Mouse (Mus musculus) intestine, embryonic 15.5 days (tissue): ENCODE data around the gene Trim58. TPM values are rescaled to one million over a fixed set of nuclear protein-coding genes. Genes with fewer than 3 reads are reported as not detected.

ENCODE experiments used
- ATAC-seq: fragments of 200-750 bp; cut with Nextera tagmentation; 2 replicates; pipeline ENCODE4 v1.8.0; 2017; ENCODE audit warnings: moderate TSS enrichment, moderate library complexity
- H3K27ac ChIP-seq: fragments of 300-500 bp; sonication (generic); 2 replicates; pipeline ENCODE4 v1.5.1; 2015; ENCODE audit warnings: mild to moderate bottlenecking, inconsistent platforms
- H3K27me3 ChIP-seq: fragments of 300-500 bp; sonication (generic); replicated peaks from 2 replicates; pipeline ENCODE4 v1.6.1; 2015; ENCODE audit warnings: inconsistent platforms
- H3K36me3 ChIP-seq: fragments of 300-500 bp; sonication (generic); 2 replicates; pipeline ENCODE4 v1.6.1; 2015; ENCODE audit warnings: inconsistent platforms
- H3K4me1 ChIP-seq: fragments of 300-500 bp; sonication (generic); replicated peaks from 2 replicates; pipeline ENCODE4 v1.6.1; 2015; ENCODE audit warnings: inconsistent platforms
- H3K4me2 ChIP-seq: fragments of 300-500 bp; sonication (generic); replicated peaks from 2 replicates; pipeline ENCODE4 v1.6.1; 2015; ENCODE audit warnings: mild to moderate bottlenecking, inconsistent platforms
- H3K4me3 ChIP-seq: fragments of 300-500 bp; sonication (generic); replicated peaks from 2 replicates; pipeline ENCODE4 v1.5.1; 2015; ENCODE audit warnings: inconsistent platforms
- H3K9ac ChIP-seq: fragments of 300-500 bp; sonication (generic); 2 replicates; pipeline ENCODE4 v1.6.1; 2015; ENCODE audit warnings: inconsistent platforms
- H3K9me3 ChIP-seq: fragments of 300-500 bp; sonication (generic); 2 replicates; pipeline ENCODE4 v1.6.1; 2016; ENCODE audit warnings: inconsistent platforms
- WGBS: fragments of 180-500 bp; shearing (Covaris S2); methylation state at CpG from one replicate; pipeline ENCODE4 v1.1.7; 2015; 5-methylcytosine and 5-hydroxymethylcytosine counted together
- polyA plus RNA-seq: library from polyadenylated mRNA; unstranded; fragments of >200 nt; fragmentation: Nextera tagmentation; extraction: Ambion mirVana; gene quantifications from 2 replicates; pipeline ENCODE4 v1.2.1, GENCODE M21; 2015

Gene Trim58
- polyA plus RNA-seq = 0.16 and 0.23 TPM in 2 replicates

GRCm38 (mm10) chr11:58640272-58640867 is at the start of gene Trim58:
TSS of gene Trim58 (plus strand) at chr11:58640465.
- Histone ChIP-seq H3K9me3 (no peaks in the 10 kb centered on the region), H3K27me3 (peaks cover 7% of the 10 kb centered on the region), H3K27ac (no peak within 1 kb of the TSS), H3K4me2 (peak within 1 kb of the TSS; percentile 76), H3K36me3 (no peaks in the 10 kb centered on the region), H3K4me3 (peak within 1 kb of the TSS; percentile 33), H3K9ac (peak within 1 kb of the TSS; percentile 28), H3K4me1 (peaks cover 6% of the 10 kb centered on the region)
- peak; percentile 56 for ATAC-seq
- WGBS = 3% methylated on average over 34 of the region's 34 CpGs

GRCm38 (mm10) chr11:58594814-58595213 is 45.5 kb upstream of the Trim58 start, which contains the start of gene Olfr324:
TSS of gene Olfr324 (plus strand) at chr11:58595114.
- Histone ChIP-seq H3K36me3 (no peaks in the 10 kb centered on the region), H3K4me1 (no peaks in the 10 kb centered on the region), H3K4me3 (no peak within 1 kb of the TSS), H3K4me2 (no peak within 1 kb of the TSS), H3K27me3 (no peaks in the 10 kb centered on the region), H3K9me3 (no peaks in the 10 kb centered on the region), H3K27ac (no peak within 1 kb of the TSS), H3K9ac (no peak within 1 kb of the TSS)
- WGBS = 78% methylated on average over 6 of the region's 6 CpGs
- ATAC-seq = no peak

- no peak overlapping the region for H3K4me3 ChIP-seq
- ATAC-seq = no peak
Observed at GRCm38 (mm10) chr11:58597837-58598236, 42.4 kb upstream of the Trim58 start.

GRCm38 (mm10) chr11:58602062-58602461 is 38.2 kb upstream of the Trim58 start:
- Histone ChIP-seq H3K4me1 (no peaks in the 10 kb centered on the region), H3K27ac (no peak overlapping the region), H3K9ac (no peak overlapping the region), H3K36me3 (no peaks in the 10 kb centered on the region), H3K27me3 (no peaks in the 10 kb centered on the region), H3K4me3 (no peak overlapping the region), H3K9me3 (no peaks in the 10 kb centered on the region), H3K4me2 (no peak overlapping the region)
- ATAC-seq = no peak

More at GRCm38 (mm10) chr11:58597837-58598236, 42.4 kb upstream of the Trim58 start:
- Histone ChIP-seq H3K27me3 (no peaks in the 10 kb centered on the region), H3K27ac (no peak overlapping the region), H3K4me2 (no peak overlapping the region), H3K9ac (no peak overlapping the region), H3K36me3 (no peaks in the 10 kb centered on the region), H3K9me3 (no peaks in the 10 kb centered on the region), H3K4me1 (no peaks in the 10 kb centered on the region)
- 83% methylated on average over 13 of the region's 13 CpGs for WGBS

GRCm38 (mm10) chr11:58602800-58603560 is 37.3 kb upstream of the Trim58 start:
- H3K27ac ChIP-seq = no peak overlapping the region
- H3K4me1 ChIP-seq = no peaks in the 10 kb centered on the region
- H3K27me3 ChIP-seq = no peaks in the 10 kb centered on the region
- no peaks in the 10 kb centered on the region for H3K36me3 ChIP-seq
- H3K9ac ChIP-seq = no peak overlapping the region
- H3K4me3 ChIP-seq = no peak overlapping the region
- no peak overlapping the region for H3K4me2 ChIP-seq
- 60% methylated on average over 6 of the region's 6 CpGs for WGBS
- no peak for ATAC-seq
- H3K9me3 ChIP-seq = no peaks in the 10 kb centered on the region

GRCm38 (mm10) chr11:58604688-58605087 is 35.6 kb upstream of the Trim58 start:
- Histone ChIP-seq H3K4me2 (no peak overlapping the region), H3K27me3 (no peaks in the 10 kb centered on the region), H3K27ac (no peak overlapping the region), H3K4me1 (no peaks in the 10 kb centered on the region), H3K4me3 (no peak overlapping the region), H3K9me3 (no peaks in the 10 kb centered on the region), H3K9ac (no peak overlapping the region), H3K36me3 (no peaks in the 10 kb centered on the region)
- ATAC-seq = no peak
- 69% methylated on average over 2 of the region's 2 CpGs for WGBS

GRCm38 (mm10) chr11:58605228-58605627 is 35.0 kb upstream of the Trim58 start:
- H3K27ac ChIP-seq = no peak overlapping the region
- no peak overlapping the region for H3K4me2 ChIP-seq
- no peak overlapping the region for H3K4me3 ChIP-seq
- ATAC-seq = peak; percentile 59
- no peaks in the 10 kb centered on the region for H3K27me3 ChIP-seq
- no peak overlapping the region for H3K9ac ChIP-seq
- 61% methylated on average over 3 of the region's 3 CpGs for WGBS
- no peaks in the 10 kb centered on the region for H3K36me3 ChIP-seq
- no peaks in the 10 kb centered on the region for H3K9me3 ChIP-seq
- no peaks in the 10 kb centered on the region for H3K4me1 ChIP-seq

- no peak overlapping the region for H3K27ac ChIP-seq
- 79% methylated on average over 12 of the region's 12 CpGs for WGBS
Observed at GRCm38 (mm10) chr11:58606177-58606919, 33.9 kb upstream of the Trim58 start.

GRCm38 (mm10) chr11:58607030-58607429 is 33.2 kb upstream of the Trim58 start:
- H3K27ac ChIP-seq = no peak overlapping the region
- no peak overlapping the region for H3K4me2 ChIP-seq
- H3K36me3 ChIP-seq = no peaks in the 10 kb centered on the region
- ATAC-seq = no peak
- no peaks in the 10 kb centered on the region for H3K9me3 ChIP-seq
- WGBS = 80% methylated on average over 6 of the region's 6 CpGs
- no peak overlapping the region for H3K9ac ChIP-seq
- H3K4me1 ChIP-seq = no peaks in the 10 kb centered on the region
- H3K4me3 ChIP-seq = no peak overlapping the region
- peaks cover 3% of the 10 kb centered on the region; the same call in 1 of the 2 replicates for H3K27me3 ChIP-seq

More at GRCm38 (mm10) chr11:58606177-58606919, 33.9 kb upstream of the Trim58 start:
- no peak overlapping the region for H3K4me3 ChIP-seq
- no peak overlapping the region for H3K4me2 ChIP-seq
- no peaks in the 10 kb centered on the region for H3K36me3 ChIP-seq
- H3K9me3 ChIP-seq = no peaks in the 10 kb centered on the region
- H3K9ac ChIP-seq = no peak overlapping the region
- H3K27me3 ChIP-seq = no peaks in the 10 kb centered on the region
- no peak for ATAC-seq
- H3K4me1 ChIP-seq = no peaks in the 10 kb centered on the region

GRCm38 (mm10) chr11:58613359-58613758 is 26.9 kb upstream of the Trim58 start:
- Histone ChIP-seq H3K9me3 (no peaks in the 10 kb centered on the region), H3K4me3 (no peak overlapping the region), H3K9ac (no peak overlapping the region), H3K4me1 (peaks cover 6% of the 10 kb centered on the region; the same call in 1 of the 2 replicates), H3K4me2 (no peak overlapping the region), H3K27ac (no peak overlapping the region), H3K36me3 (no peaks in the 10 kb centered on the region), H3K27me3 (peaks cover 3% of the 10 kb centered on the region; the same call in 1 of the 2 replicates)
- WGBS = 48% methylated on average over 3 of the region's 3 CpGs
- ATAC-seq = 0 out of 2 replicates have a peak, but pooled peaks have one; percentile 62

- Histone ChIP-seq H3K27me3 (peaks cover 3% of the 10 kb centered on the region; the same call in 1 of the 2 replicates), H3K4me1 (peaks cover 7% of the 10 kb centered on the region; the same call in 1 of the 2 replicates), H3K36me3 (no peaks in the 10 kb centered on the region), H3K27ac (no peak overlapping the region), H3K9me3 (no peaks in the 10 kb centered on the region), H3K4me2 (no peak overlapping the region), H3K9ac (no peak overlapping the region), H3K4me3 (no peak overlapping the region)
- peak; percentile 86 for ATAC-seq
Observed at GRCm38 (mm10) chr11:58614526-58614925, 25.7 kb upstream of the Trim58 start.

- no peaks in the 10 kb centered on the region for H3K36me3 ChIP-seq
- H3K4me3 ChIP-seq = no peak within 1 kb of the TSS
- no peaks in the 10 kb centered on the region for H3K9me3 ChIP-seq
- peaks cover 3% of the 10 kb centered on the region; the same call in 1 of the 2 replicates for H3K27me3 ChIP-seq
- H3K27ac ChIP-seq = no peak within 1 kb of the TSS
- H3K4me2 ChIP-seq = no peak within 1 kb of the TSS
- no peak for ATAC-seq
- H3K4me1 ChIP-seq = peaks cover 7% of the 10 kb centered on the region; the same call in 1 of the 2 replicates
- WGBS = 85% methylated on average over 4 of the region's 4 CpGs
- H3K9ac ChIP-seq = no peak within 1 kb of the TSS
Observed at GRCm38 (mm10) chr11:58615975-58616374, 24.3 kb upstream of the Trim58 start, which contains the start of gene 2210407C18Rik. TSS of gene 2210407C18Rik (minus strand) at chr11:58616075.
